Mouse (Mus musculus) MEL (cell line): Measurements from ENCODE around the gene Entpd3. TPM values are rescaled to one million over a fixed set of nuclear protein-coding genes. Genes with fewer than 3 reads are reported as not detected.
"Not testable (repeated sequence)": the region's sequence is repeated elsewhere in the genome, so short reads cannot be mapped to it uniquely, and the experiment has no call there.

ENCODE experiments used
- DNase-seq: peaks from one replicate; pipeline ENCODE4 v3.0.0; 2011; ENCODE audit warnings: low read depth, low spot score
- H3K27ac ChIP-seq: 2 replicates; pipeline ENCODE4 v1.5.1; 2012; ENCODE audit warnings: low read depth, mild to moderate bottlenecking, control low read depth, low read length, moderate library complexity; ENCODE audit not compliant: control insufficient read depth
- H3K27me3 ChIP-seq, 2 experiments: fragments of 150-350 bp in 1 of 2; sonication (generic) in 1 of 2; 2 replicates each; pipeline ENCODE4 v1.6.1; 2012; ENCODE audit warnings: low read length in 2 of 2, mild to moderate bottlenecking in 2 of 2, improper control_type of control experiment in 1 of 2, moderate library complexity in 1 of 2; ENCODE audit not compliant: insufficient read depth in 2 of 2, control insufficient read depth in 1 of 2
- H3K36me3 ChIP-seq, 2 experiments: 2 replicates each; pipeline ENCODE4 v1.6.1; 2012 to 2014; ENCODE audit warnings: low read length in 2 of 2, improper control_type of control experiment in 1 of 2, inconsistent platforms in 1 of 2, mild to moderate bottlenecking in 1 of 2; ENCODE audit not compliant: insufficient read depth in 2 of 2, control insufficient read depth in 1 of 2
- H3K4me1 ChIP-seq, 2 experiments: fragments of 150-350 bp in 1 of 2; sonication (generic) in 1 of 2; 2 replicates each; pipeline ENCODE4 v1.6.1; 2012; ENCODE audit warnings: low read length in 2 of 2, improper control_type of control experiment in 1 of 2, mild to moderate bottlenecking in 1 of 2; ENCODE audit not compliant: insufficient read depth in 2 of 2, control insufficient read depth in 1 of 2
- H3K4me3 ChIP-seq, 2 experiments: fragments of 150-350 bp in 1 of 2; sonication (generic) in 1 of 2; 2 replicates each; pipeline ENCODE4 v1.5.1; 2012; ENCODE audit warnings: low read depth in 2 of 2, low read length in 2 of 2, mild to moderate bottlenecking in 2 of 2, moderate library complexity in 2 of 2, control low read depth in 1 of 2, improper control_type of control experiment in 1 of 2; ENCODE audit not compliant: control insufficient read depth in 1 of 2, insufficient read depth in 1 of 2
- H3K79me2 ChIP-seq: 2 replicates; pipeline ENCODE4 v1.6.1; 2012; ENCODE audit warnings: mild to moderate bottlenecking, low read length, moderate library complexity; ENCODE audit not compliant: control insufficient read depth, poor library complexity, insufficient read depth
- H3K9ac ChIP-seq: 2 replicates; pipeline ENCODE4 v1.6.1; 2012; ENCODE audit warnings: low read depth, mild to moderate bottlenecking, control low read depth, low read length, moderate library complexity; ENCODE audit not compliant: control insufficient read depth, poor library complexity, severe bottlenecking
- H3K9me3 ChIP-seq: fragments of 150-350 bp; sonication (generic); replicated peaks from 2 replicates; pipeline ENCODE4 v1.6.1; 2012; ENCODE audit warnings: mild to moderate bottlenecking, low read length, improper control_type of control experiment, moderate library complexity; ENCODE audit not compliant: insufficient read depth
- CHD2 ChIP-seq: IDR thresholded peaks from 2 replicates; pipeline ENCODE4 v1.6.1; 2011; ENCODE audit warnings: low read length, improper control_type of control experiment
- ELF1 ChIP-seq: IDR thresholded peaks from 2 replicates; pipeline ENCODE4 v1.6.1; 2014; ENCODE audit warnings: low read depth, mild to moderate bottlenecking, inconsistent platforms, low read length, improper control_type of control experiment, moderate library complexity
- ETS1 ChIP-seq: IDR thresholded peaks from 2 replicates; pipeline ENCODE4 v1.6.1; 2012; ENCODE audit warnings: low read depth, mild to moderate bottlenecking, inconsistent platforms, low read length, improper control_type of control experiment, moderate library complexity
- GABPA ChIP-seq: IDR thresholded peaks from 2 replicates; pipeline ENCODE4 v1.6.1; 2012; ENCODE audit warnings: low read depth, mild to moderate bottlenecking, inconsistent platforms, low read length, improper control_type of control experiment, moderate library complexity
- GATA1 ChIP-seq: IDR thresholded peaks from 2 replicates; pipeline ENCODE4 v1.6.1; 2011; ENCODE audit warnings: low read depth, low read length, improper control_type of control experiment
- HCFC1 ChIP-seq: IDR thresholded peaks from 2 replicates; pipeline ENCODE4 v1.6.1; 2012; ENCODE audit warnings: low read depth, mild to moderate bottlenecking, inconsistent platforms, low read length, improper control_type of control experiment, moderate library complexity
- MAZ ChIP-seq: IDR thresholded peaks from 2 replicates; pipeline ENCODE4 v1.6.1; 2012; ENCODE audit warnings: low read depth, mild to moderate bottlenecking, inconsistent platforms, low read length, improper control_type of control experiment
- NRF1 ChIP-seq: IDR thresholded peaks from 2 replicates; pipeline ENCODE4 v1.6.1; 2014; ENCODE audit warnings: low read depth, mild to moderate bottlenecking, inconsistent platforms, low read length, improper control_type of control experiment, moderate library complexity; ENCODE audit not compliant: poor library complexity, insufficient read depth, severe bottlenecking
- SMC3 ChIP-seq: IDR thresholded peaks from 2 replicates; pipeline ENCODE4 v1.6.1; 2011; ENCODE audit warnings: low read depth, low read length, improper control_type of control experiment
- TBP ChIP-seq: IDR thresholded peaks from 2 replicates; pipeline ENCODE4 v1.8.0; 2011; ENCODE audit warnings: low read depth, low read length, improper control_type of control experiment
- USF1 ChIP-seq: IDR thresholded peaks from 2 replicates; pipeline ENCODE4 v1.6.1; 2014; ENCODE audit warnings: low read depth, mild to moderate bottlenecking, inconsistent platforms, low read length, improper control_type of control experiment, moderate library complexity
- ZKSCAN1 ChIP-seq: IDR thresholded peaks from 2 replicates; pipeline ENCODE4 v1.6.1; 2012; ENCODE audit warnings: low read depth, mild to moderate bottlenecking, inconsistent platforms, low read length, improper control_type of control experiment, moderate library complexity
- polyA plus RNA-seq, 2 experiments: library from polyadenylated mRNA; stranded (reverse) in 1 of 2; unstranded in 1 of 2; fragments of >175 nt in 1 of 2; fragments of >200 nt in 1 of 2; gene quantifications; 2 replicates each; pipeline versions ENCODE4 v1.2.1 to v1.2.4; 2012; ENCODE audit warnings: low replicate concordance in 2 of 2, low read depth in 1 of 2; ENCODE audit not compliant: insufficient read length in 2 of 2, insufficient read depth in 1 of 2, missing spikeins in 1 of 2
- total RNA-seq: library from RNA; depleted of rRNA; stranded (reverse); fragments of 300-350 nt; gene quantifications from 2 replicates; pipeline ENCODE4 v1.2.3, GENCODE M21; 2012

The Entpd3 gene
- total and polyA plus RNA-seq, 3 experiments = 0.03 TPM; not detected in 2

GRCm38 (mm10) chr9:120532062-120532461 is 7.6 kb upstream of the Entpd3 start:
- H3K79me2 ChIP-seq = no peaks in the 10 kb centered on the region
- H3K27me3 ChIP-seq = no peaks in the 10 kb centered on the region; a peak in 1 of 4 replicates
- no peak for DNase-seq
- no peak overlapping the region for H3K9ac ChIP-seq
- no peak overlapping the region for H3K4me3 ChIP-seq
- no peaks in the 10 kb centered on the region for H3K9me3 ChIP-seq
- no peak for TF ChIP-seq GATA1
- TF ChIP-seq USF1 = 0 out of 2 replicates have a peak, but pooled peaks have one; percentile 12
- TF ChIP-seq ETS1 = no peak
- H3K4me1 ChIP-seq = no peaks in the 10 kb centered on the region
- H3K36me3 ChIP-seq = no peaks in the 10 kb centered on the region
- H3K27ac ChIP-seq = no peak overlapping the region

- peak; percentile 24 for DNase-seq
- H3K4me1 ChIP-seq = no peaks in the 10 kb centered on the region
- no peak for TF ChIP-seq SMC3
- TF ChIP-seq CHD2 = no peak
- no peak for TF ChIP-seq ZKSCAN1
- no peak for TF ChIP-seq HCFC1
- TF ChIP-seq TBP = no peak
- TF ChIP-seq MAZ = no peak
- no peak for TF ChIP-seq GABPA
- TF ChIP-seq NRF1 = no peak
- TF ChIP-seq ELF1 = no peak
- no peaks in the 10 kb centered on the region for H3K79me2 ChIP-seq
- no peaks in the 10 kb centered on the region for H3K9me3 ChIP-seq
- H3K9ac ChIP-seq = no peak overlapping the region
- no peaks in the 10 kb centered on the region; a peak in 1 of 4 replicates for H3K27me3 ChIP-seq
- no peak overlapping the region for H3K4me3 ChIP-seq
- no peak overlapping the region for H3K27ac ChIP-seq
- H3K36me3 ChIP-seq = no peaks in the 10 kb centered on the region
Measured at GRCm38 (mm10) chr9:120532691-120533090, 6.9 kb upstream of the Entpd3 start.

- H3K4me3 ChIP-seq = not testable (repeated sequence)
Measured at GRCm38 (mm10) chr9:120533446-120533950, 6.1 kb upstream of the Entpd3 start.

More at GRCm38 (mm10) chr9:120533446-120533950, 6.1 kb upstream of the Entpd3 start:
- H3K27me3 ChIP-seq, H3K9ac ChIP-seq, H3K36me3 ChIP-seq, H3K4me1 ChIP-seq, H3K79me2 ChIP-seq, H3K9me3 ChIP-seq, DNase-seq, H3K27ac ChIP-seq: not testable (repeated sequence)
